Mouse (Mus musculus): ENCODE data around the gene Rplp1.

Gene Rplp1

DNA sequence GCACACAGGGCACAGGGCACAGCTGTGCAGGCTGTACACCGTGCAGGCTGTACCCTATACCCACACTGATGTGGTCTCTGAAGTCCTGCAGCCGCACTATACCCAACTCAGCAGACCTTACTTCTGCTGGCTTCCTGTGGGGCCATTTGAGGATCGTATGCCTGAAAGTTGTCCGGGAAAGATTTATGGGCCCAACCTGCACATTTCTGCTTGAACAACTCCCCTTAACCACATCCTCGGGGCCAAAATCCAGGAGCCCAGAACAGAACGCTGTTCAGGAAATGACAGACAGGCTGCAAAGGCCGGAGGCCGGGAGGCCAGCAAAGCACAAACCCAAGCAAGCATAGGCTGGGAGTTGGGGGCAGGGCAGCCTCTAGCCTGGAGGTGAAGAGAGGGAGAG is 41.0 kb downstream of the Rplp1 start:
- no peak for DNase-seq

DNA sequence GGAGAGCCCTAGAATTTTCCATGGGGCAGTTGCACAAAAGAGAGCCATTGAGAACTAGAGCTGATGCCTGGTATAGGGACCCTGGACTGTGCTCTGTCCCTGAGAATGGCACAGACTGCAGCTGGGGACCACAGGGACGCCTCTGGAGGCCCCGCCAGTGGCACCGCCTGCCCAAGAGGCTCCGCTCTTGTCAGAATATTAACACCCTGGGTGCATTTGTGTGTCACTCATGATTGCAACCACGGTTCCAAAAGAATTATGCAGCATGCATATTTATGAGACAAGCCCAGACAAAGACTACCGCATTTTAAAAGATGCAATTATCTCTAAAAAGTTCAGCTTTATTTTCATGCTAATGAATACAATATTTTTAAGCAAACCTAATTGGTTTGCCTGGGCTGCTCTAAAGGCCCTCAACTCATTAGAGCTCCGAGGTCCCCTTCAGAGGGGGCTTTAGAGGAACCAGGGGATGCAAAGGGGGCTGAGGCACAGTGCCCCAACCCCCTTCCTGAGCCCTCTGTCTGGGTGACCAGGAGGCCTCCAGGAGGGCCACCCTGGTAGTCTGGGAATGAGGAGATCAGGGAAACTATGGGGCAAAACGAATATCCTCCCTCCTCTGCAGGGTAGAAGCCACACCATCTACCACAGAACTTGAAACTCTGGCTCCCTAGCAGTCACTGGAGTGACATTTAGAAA is 41.9 kb downstream of the Rplp1 start:
- no peak for DNase-seq

DNA sequence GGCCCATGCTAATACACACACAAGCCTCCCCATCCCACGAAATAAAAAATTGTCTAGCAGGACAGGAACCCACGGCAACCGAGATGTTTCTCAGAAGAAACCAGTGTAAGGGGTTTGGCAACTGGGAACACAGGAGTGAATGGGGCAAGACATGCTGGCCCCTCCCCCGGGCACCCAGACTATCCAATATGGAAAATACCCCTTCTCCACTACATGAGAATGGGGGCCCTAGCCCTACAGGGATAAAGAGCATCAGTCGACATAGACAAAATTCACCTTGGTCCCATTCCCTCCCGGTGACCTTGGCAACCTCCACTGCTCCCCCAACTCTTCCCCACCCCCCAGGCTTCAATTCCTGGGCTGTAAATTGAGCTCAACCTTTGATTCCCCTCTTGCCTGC is 42.5 kb downstream of the Rplp1 start:
- DNase-seq = no peak

DNA sequence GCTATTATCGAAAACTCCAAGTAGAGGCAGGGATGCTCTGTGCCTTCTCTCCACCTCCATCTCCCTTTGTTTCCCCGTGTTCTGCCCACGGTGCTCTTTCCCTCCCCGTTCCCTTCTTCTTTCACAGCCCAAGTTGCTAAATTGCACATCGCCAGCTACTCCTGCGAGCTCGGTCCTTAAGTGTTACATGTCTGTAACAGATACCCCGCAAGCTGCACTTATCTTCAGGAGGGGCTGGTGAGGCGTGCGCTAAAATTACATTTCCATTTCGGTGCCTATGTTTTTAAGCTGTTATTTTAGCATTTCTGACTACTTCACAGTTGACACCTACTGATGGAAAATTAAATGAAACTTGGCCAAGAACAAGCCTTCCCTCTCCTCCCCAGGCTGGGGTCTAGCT is 46.7 kb downstream of the Rplp1 start:
- no peak for DNase-seq
